Mouse (Mus musculus) monocyte, adult 59 days (primary cell): ENCODE data around the gene Trim30a. TPM values are rescaled to one million over a fixed set of nuclear protein-coding genes. Genes with fewer than 3 reads are reported as not detected.

ENCODE experiments used
- total RNA-seq, 2 experiments: library from RNA; stranded (reverse); gene quantifications; one replicate each; pipeline ENCODE4 v1.2.4; 2023

Gene Trim30a
- total RNA-seq = 10 to 100 TPM; 71.1 to 87.8 TPM

DNA sequence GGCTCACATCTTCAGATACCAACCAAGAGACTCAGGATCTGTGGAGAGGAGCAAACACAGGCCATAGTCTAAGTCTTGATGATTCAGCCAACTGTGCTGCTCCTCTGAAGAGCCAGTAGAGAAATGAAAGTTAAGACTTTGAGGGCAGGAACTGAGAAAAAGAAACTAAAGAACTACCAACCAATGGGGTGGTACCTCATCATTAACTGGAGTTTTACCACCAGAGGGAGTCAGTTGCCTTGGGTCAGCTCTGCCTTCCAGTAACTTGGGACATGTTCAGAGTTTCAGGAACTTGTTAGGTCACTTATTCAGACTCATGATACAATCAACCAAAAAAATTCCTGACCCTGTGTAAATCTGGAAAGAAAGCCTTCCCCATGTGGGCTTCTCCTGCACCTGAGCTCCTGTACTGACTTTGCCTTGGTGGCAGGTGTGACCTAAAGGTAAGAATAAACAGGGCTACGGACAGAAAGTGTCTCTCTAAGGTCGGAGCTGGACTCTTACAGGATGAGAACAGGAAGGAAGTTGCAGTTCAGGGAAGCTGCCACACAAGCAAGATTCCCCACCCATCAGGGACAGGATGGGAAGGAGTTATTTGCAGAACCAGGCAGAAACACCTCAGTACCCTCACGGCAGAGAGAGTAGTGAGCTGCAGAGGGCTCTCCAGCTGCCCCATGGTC is at the start of gene Trim30a:
TSS of gene Trim30a (minus strand) at position 129 of the 680 bp plus-strand sequence.

DNA sequence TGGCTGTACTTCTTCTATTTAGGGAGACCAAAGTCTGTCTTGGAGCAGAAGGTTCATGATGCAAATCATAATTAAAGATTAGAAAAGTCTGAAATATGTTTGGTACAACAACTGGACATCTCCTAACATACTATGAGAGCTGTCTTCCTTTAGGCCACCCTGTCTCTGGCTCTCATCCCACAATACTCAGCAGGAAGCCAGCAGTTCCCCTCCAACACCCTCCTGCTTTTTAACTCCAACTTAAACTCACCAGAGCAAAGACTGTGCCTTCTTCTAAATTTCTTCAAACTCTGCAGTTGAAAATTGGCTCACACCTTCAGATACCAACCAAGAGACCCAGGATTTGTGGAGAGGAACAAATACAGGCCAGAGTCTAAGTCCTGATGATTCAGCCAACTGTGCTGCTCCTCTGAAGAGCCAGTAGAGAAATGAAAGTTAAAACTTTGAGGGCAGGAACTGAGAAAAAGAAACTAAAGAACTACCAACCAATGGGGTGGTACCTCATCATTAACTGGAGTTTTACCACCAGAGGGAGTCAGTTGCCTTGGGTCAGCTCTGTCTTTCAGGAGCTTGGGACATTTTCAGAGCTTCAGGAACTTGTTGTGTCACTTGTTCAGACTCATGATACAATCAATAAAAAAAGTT is 42.5 kb upstream of the Trim30a start, which contains the start of gene Trim30d:
TSS of gene Trim30d (minus strand) at position 429 of the 645 bp plus-strand sequence.

DNA sequence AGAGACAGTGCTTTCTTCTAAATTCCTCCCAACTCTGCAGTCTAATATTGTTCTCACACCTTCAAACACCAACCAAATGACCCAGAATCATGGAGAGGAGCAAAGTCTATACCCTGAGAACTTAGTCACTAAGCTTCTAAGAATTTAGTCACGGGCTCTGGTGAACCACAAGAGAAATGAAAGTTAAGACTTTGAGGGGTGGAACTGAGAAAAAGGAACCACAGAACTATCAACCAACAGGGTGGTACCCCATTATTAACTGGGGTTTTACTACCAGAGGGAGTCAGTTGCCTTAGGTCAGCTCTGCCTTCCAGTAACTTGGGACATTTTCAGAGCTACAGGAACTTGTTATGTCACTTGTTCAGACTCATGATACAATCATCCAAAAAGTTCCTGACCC is 64.3 kb downstream of the Trim30a start, which contains the start of gene Trim30c:
TSS of gene Trim30c (minus strand) at position 140 of the 400 bp plus-strand sequence.

DNA sequence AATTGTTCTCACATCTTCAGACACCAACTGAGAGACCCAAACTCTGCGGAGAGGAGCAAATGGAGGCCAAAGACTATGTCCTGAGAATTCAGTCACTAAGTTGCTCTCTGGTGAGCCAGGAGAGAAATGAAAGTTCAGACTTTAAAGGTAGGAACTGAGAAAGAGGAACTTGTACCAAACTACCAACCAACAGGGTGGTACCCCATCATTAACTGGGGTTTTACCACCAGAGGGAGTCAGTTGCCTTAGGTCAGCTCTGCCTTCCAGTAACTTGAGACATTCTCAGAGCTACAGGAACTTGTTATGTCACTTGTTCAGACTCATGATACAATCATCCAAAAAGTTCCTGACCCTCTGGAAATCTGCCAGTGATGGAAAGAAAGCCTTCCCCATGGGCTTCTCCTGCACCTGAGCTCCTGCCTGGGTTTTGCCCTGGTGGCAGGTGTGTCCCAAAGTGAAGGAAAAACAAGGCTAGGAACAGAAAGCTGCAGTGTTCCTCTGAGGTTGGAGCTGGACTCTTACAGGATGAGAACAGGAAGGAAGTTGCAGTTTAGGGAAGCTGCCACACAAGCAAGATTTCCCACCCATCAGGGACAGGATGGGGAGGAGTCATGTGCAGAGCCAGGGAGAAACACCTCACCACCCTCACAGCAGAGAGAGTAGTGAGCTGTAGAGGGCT is 95.1 kb downstream of the Trim30a start, which contains the start of gene Trim30b:
TSS of gene Trim30b (minus strand) at position 149 of the 679 bp plus-strand sequence.

Other genes starting within 250 kb of the Trim30a start
- gene Trim6, start 246.4 kb downstream of the Trim30a start, total RNA-seq = under 1 TPM; 0.24 to 0.39 TPM
- 10 to 100 TPM; 20.9 to 21.9 TPM for gene Trim34a, start 220.7 kb downstream of the Trim30a start, total RNA-seq
- 10 to 100 TPM; 13.3 to 15.3 TPM for gene Trim5, start 177.1 kb downstream of the Trim30a start, total RNA-seq
- 10 to 100 TPM; 43.9 to 46.9 TPM for gene Trim12a, start 149.7 kb downstream of the Trim30a start, total RNA-seq
- gene Trim34b, start 135.7 kb downstream of the Trim30a start, total RNA-seq = 1 to 10 TPM; 1.9 to 2.5 TPM
- 10 to 100 TPM; 27.5 to 28.4 TPM for gene Trim12c, start 111.8 kb downstream of the Trim30a start, total RNA-seq
- gene Trim30b, start 95.3 kb downstream of the Trim30a start, total RNA-seq = 10 to 100 TPM in 1 of 2 experiments, 1 to 10 TPM in 1; 9.3 to 11.8 TPM
- 1 to 10 TPM; 4.3 to 7.5 TPM for gene Trim30c, start 64.4 kb downstream of the Trim30a start, total RNA-seq
- 10 to 100 TPM; 23.5 to 33.3 TPM for gene Trim30d, start 42.7 kb upstream of the Trim30a start, total RNA-seq
- not detected for gene Olfr651, start 84.9 kb upstream of the Trim30a start, total RNA-seq
- not detected for gene Olfr652, start 95.7 kb upstream of the Trim30a start, total RNA-seq
- gene Olfr653, start 112.1 kb upstream of the Trim30a start, total RNA-seq = not detected
- not detected for gene Olfr654, start 121.8 kb upstream of the Trim30a start, total RNA-seq
- not detected for gene Olfr655, start 136.6 kb upstream of the Trim30a start, total RNA-seq
- gene Olfr656, start 148.8 kb upstream of the Trim30a start, total RNA-seq = not detected
- gene Olfr657, start 159.6 kb upstream of the Trim30a start, total RNA-seq = not detected
- not detected for gene Olfr658, start 182.1 kb upstream of the Trim30a start, total RNA-seq
- gene Olfr659, start 201.6 kb upstream of the Trim30a start, total RNA-seq = not detected
- gene Olfr661, start 221.3 kb upstream of the Trim30a start, total RNA-seq = not detected